Mouse (Mus musculus) urinary bladder, postnatal 36 days (tissue): ENCODE measurements around the gene Gm49368.

Experiments used
- DNase-seq, 2 experiments: peaks; one replicate each; pipeline ENCODE4 v3.0.0; 2022; ENCODE audit warnings: low spot score in 2 of 2, mixed read lengths in 1 of 2

Gene Gm49368

GRCm38 (mm10) chr7:128056917-128057444, 5.5 kb upstream of the Gm49368 start:
- DNase-seq: no peak

GRCm38 (mm10) chr7:128057860-128058259, 4.6 kb upstream of the Gm49368 start:
- DNase-seq: no peak

- no peak for DNase-seq
Measured at GRCm38 (mm10) chr7:128058576-128058975, 3.9 kb upstream of the Gm49368 start.

GRCm38 (mm10) chr7:128059091-128059490, 3.4 kb upstream of the Gm49368 start:
- DNase-seq: no peak

GRCm38 (mm10) chr7:128063211-128063781, 813 bp downstream of the Gm49368 start:
- DNase-seq: no peak

- no peak for DNase-seq
Measured at GRCm38 (mm10) chr7:128065547-128065946, 3.1 kb downstream of the Gm49368 start.

GRCm38 (mm10) chr7:128067847-128068246, 5.4 kb downstream of the Gm49368 start:
- no peak for DNase-seq

GRCm38 (mm10) chr7:128069844-128070243, 7.4 kb downstream of the Gm49368 start:
- DNase-seq: no peak

GRCm38 (mm10) chr7:128071816-128072215, 9.3 kb downstream of the Gm49368 start:
- DNase-seq: no peak

- no peak for DNase-seq
Measured at GRCm38 (mm10) chr7:128080012-128080411, 17.5 kb downstream of the Gm49368 start.

GRCm38 (mm10) chr7:128089141-128089540, 26.7 kb downstream of the Gm49368 start:
- peak; percentile 16 to 37 for DNase-seq

- no peak for DNase-seq
Measured at GRCm38 (mm10) chr7:128098135-128098534, 35.7 kb downstream of the Gm49368 start.

GRCm38 (mm10) chr7:128100742-128101357, 38.4 kb downstream of the Gm49368 start:
- DNase-seq: no peak

- no peak for DNase-seq
Measured at GRCm38 (mm10) chr7:128105246-128105645, 42.8 kb downstream of the Gm49368 start.

GRCm38 (mm10) chr7:128107462-128107861, 45.0 kb downstream of the Gm49368 start:
- DNase-seq: no peak

GRCm38 (mm10) chr7:128110314-128110713, 47.8 kb downstream of the Gm49368 start:
- no peak for DNase-seq

- no peak for DNase-seq
Measured at GRCm38 (mm10) chr7:128112131-128112530, 49.6 kb downstream of the Gm49368 start.

- no peak for DNase-seq
Measured at GRCm38 (mm10) chr7:128114371-128115105, 52.1 kb downstream of the Gm49368 start.

- no peak for DNase-seq
Measured at GRCm38 (mm10) chr7:128115211-128115958, 52.9 kb downstream of the Gm49368 start.

- no peak for DNase-seq
Measured at GRCm38 (mm10) chr7:128116396-128116795, 53.9 kb downstream of the Gm49368 start.

GRCm38 (mm10) chr7:128119726-128120490, 57.4 kb downstream of the Gm49368 start:
- no peak for DNase-seq
